Comparison of ENCODE assay signal across 8 mouse cellular contexts in the genomic region with DNA sequence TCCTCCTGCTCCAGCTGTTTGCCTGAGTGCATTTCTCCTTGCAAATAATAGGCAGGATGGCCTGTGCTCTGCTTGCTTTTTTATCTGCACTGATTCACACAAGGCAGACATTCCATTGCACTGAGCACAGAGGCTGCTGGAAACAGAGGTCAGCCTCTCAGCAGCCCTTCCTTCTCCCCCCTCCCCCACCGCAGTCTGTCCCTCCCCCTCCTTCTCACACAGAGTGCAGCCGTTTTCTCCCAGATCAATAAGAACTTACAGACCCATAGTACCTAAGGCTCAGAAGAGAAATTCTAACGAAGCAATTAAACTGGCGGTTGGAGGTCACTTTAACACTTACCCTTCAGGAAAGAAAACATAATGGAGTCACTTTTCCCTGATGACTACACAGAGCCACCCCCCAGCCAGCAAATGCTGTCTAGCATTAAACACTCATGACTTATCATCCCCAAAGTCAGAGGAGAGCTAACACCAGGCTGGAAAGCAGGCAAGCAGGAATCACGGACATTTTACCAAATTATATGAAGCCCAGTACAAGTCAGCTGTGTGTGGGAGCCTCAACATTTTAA.
DNase-seq lines count a peak whose midpoint lies in the region; ATAC-seq and TF ChIP-seq lines count a peak whose summit lies in the region.

No protein-coding gene starts in this region.

- TF ChIP-seq POLR2A in thymus, adult 2 months (IDR thresholded peaks at IDR 0.05; ENCODE audit: control insufficient read depth, extremely low read depth, insufficient read depth, low read length, poor library complexity) = no peak

- TF ChIP-seq CTCF in heart, postnatal 0 days (IDR thresholded peaks at IDR 0.05; ENCODE audit: low read depth) = no peak
- no peak for TF ChIP-seq CTCF in thymus, adult 2 months (IDR thresholded peaks at IDR 0.05; ENCODE audit: borderline replicate concordance, control insufficient read depth, extremely low read depth, insufficient read depth, low read length, poor library complexity)

- H3K36me3 ChIP-seq in embryonic facial prominence, embryonic 15.5 days = no peaks in the 10 kb centered on the region
- no peaks in the 10 kb centered on the region for H3K36me3 ChIP-seq in heart, postnatal 0 days (replicated peaks; ENCODE audit: control insufficient read depth, insufficient read depth, low read length)
- H3K36me3 ChIP-seq in limb, embryonic 11.5 days (ENCODE audit: control insufficient read depth, insufficient read depth, low read length) = no peaks in the 10 kb centered on the region
- no peaks in the 10 kb centered on the region for H3K36me3 ChIP-seq in midbrain, embryonic 15.5 days (replicated peaks)
- no peaks in the 10 kb centered on the region for H3K36me3 ChIP-seq in thymus, adult 2 months (ENCODE audit: control insufficient read depth, insufficient read depth, low read length)

- H3K9me3 ChIP-seq in embryonic facial prominence, embryonic 15.5 days (replicated peaks) = no peaks in the 10 kb centered on the region
- no peaks in the 10 kb centered on the region for H3K9me3 ChIP-seq in heart, postnatal 0 days (replicated peaks; ENCODE audit: control insufficient read depth, low read length)
- no peaks in the 10 kb centered on the region for H3K9me3 ChIP-seq in limb, embryonic 11.5 days (ENCODE audit: control insufficient read depth, low read length)
- no peaks in the 10 kb centered on the region for H3K9me3 ChIP-seq in midbrain, embryonic 15.5 days

- H3K4me3 ChIP-seq in embryonic facial prominence, embryonic 15.5 days (replicated peaks) = no peak overlapping the region
- H3K4me3 ChIP-seq in heart, postnatal 0 days (ENCODE audit: low read depth, low read length) = no peak overlapping the region
- H3K4me3 ChIP-seq in limb, embryonic 11.5 days (ENCODE audit: low read depth, low read length) = no peak overlapping the region
- no peak overlapping the region for H3K4me3 ChIP-seq in midbrain, embryonic 15.5 days
- H3K4me3 ChIP-seq in thymus, adult 2 months (ENCODE audit: control insufficient read depth, insufficient read depth, low read length) = no peak overlapping the region

- peak; percentile 80 for ATAC-seq in embryonic facial prominence, embryonic 15.5 days (ENCODE audit: insufficient number of reproducible peaks, low FRiP score, low TSS enrichment, low read depth)
- ATAC-seq in heart, postnatal 0 days (ENCODE audit: insufficient read depth, low read depth) = peak; percentile 97
- peak; percentile 90 for ATAC-seq in limb, embryonic 11.5 days (ENCODE audit: insufficient number of reproducible peaks, low FRiP score, low TSS enrichment, low read depth)
- ATAC-seq in midbrain, embryonic 15.5 days (replicated peaks) = peak; percentile 86

- H3K9ac ChIP-seq in embryonic facial prominence, embryonic 15.5 days = no peak overlapping the region
- no peak overlapping the region for H3K9ac ChIP-seq in heart, postnatal 0 days (replicated peaks; ENCODE audit: low read depth, low read length)
- no peak overlapping the region for H3K9ac ChIP-seq in limb, embryonic 11.5 days (ENCODE audit: low read length)
- H3K9ac ChIP-seq in midbrain, embryonic 15.5 days = no peak overlapping the region

- peaks cover 11% of the 10 kb centered on the region for H3K4me1 ChIP-seq in embryonic facial prominence, embryonic 15.5 days
- H3K4me1 ChIP-seq in heart, postnatal 0 days (ENCODE audit: control insufficient read depth, insufficient read depth) = peaks cover 8% of the 10 kb centered on the region; the same call in 1 of the 2 replicates
- H3K4me1 ChIP-seq in limb, embryonic 11.5 days (ENCODE audit: control insufficient read depth, insufficient read depth, low read length) = 0 out of 2 replicates have a peak, but pooled peaks cover 3% of the 10 kb centered on the region
- peaks cover 24% of the 10 kb centered on the region for H3K4me1 ChIP-seq in midbrain, embryonic 15.5 days
- H3K4me1 ChIP-seq in thymus, adult 2 months (replicated peaks; ENCODE audit: control insufficient read depth, insufficient read depth, low read length) = no peaks in the 10 kb centered on the region

- WGBS in embryonic facial prominence, embryonic 15.5 days = 3% methylated on average over 5 of the region's 5 CpGs
- WGBS in heart, postnatal 0 days = 2% methylated on average over 5 of the region's 5 CpGs
- WGBS in limb, embryonic 11.5 days = 0% methylated on average over 5 of the region's 5 CpGs
- WGBS in midbrain, embryonic 15.5 days = 3% methylated on average over 5 of the region's 5 CpGs
- 72% methylated on average over 5 of the region's 5 CpGs for WGBS in thymus, adult 2 months

- H3K27me3 ChIP-seq in embryonic facial prominence, embryonic 15.5 days = no peaks in the 10 kb centered on the region
- H3K27me3 ChIP-seq in heart, postnatal 0 days (ENCODE audit: control insufficient read depth, insufficient read depth, low read length) = no peaks in the 10 kb centered on the region
- H3K27me3 ChIP-seq in limb, embryonic 11.5 days (ENCODE audit: control insufficient read depth, insufficient read depth, low read length) = no peaks in the 10 kb centered on the region
- no peaks in the 10 kb centered on the region for H3K27me3 ChIP-seq in midbrain, embryonic 15.5 days (replicated peaks)
- H3K27me3 ChIP-seq in thymus, adult 2 months (ENCODE audit: control insufficient read depth, insufficient read depth, low read length) = no peaks in the 10 kb centered on the region

- H3K27ac ChIP-seq in embryonic facial prominence, embryonic 15.5 days (replicated peaks) = peak overlapping the region; percentile 84
- H3K27ac ChIP-seq in heart, postnatal 0 days (ENCODE audit: low read depth) = peak overlapping the region; percentile 99
- peak overlapping the region; percentile 5; the same call in 1 of the 2 replicates for H3K27ac ChIP-seq in limb, embryonic 11.5 days (replicated peaks; ENCODE audit: low read depth, low read length)
- H3K27ac ChIP-seq in midbrain, embryonic 15.5 days = peak overlapping the region; percentile 72
- H3K27ac ChIP-seq in thymus, adult 2 months (ENCODE audit: control insufficient read depth, insufficient read depth, low read length) = no peak overlapping the region

- DNase-seq in adipocyte (ENCODE audit: low spot score) = peak; percentile 79
- DNase-seq in heart, postnatal 0 days (ENCODE audit: low spot score) = peak; percentile 94
- peak; percentile 71 for DNase-seq in limb, embryonic 11.5 days (ENCODE audit: low spot score)
- DNase-seq in cerebellum, postnatal 10 days = no peak
- DNase-seq in thymus, adult 2 months = no peak
- DNase-seq in layer of hippocampus, adult 11-12 months (ENCODE audit: low spot score) = no peak

- TF ChIP-seq EP300 in heart, postnatal 0 days (IDR thresholded peaks at IDR 0.05; ENCODE audit: low read depth) = peak; percentile 31; the same call in 1 of the 2 replicates

- H3K4me2 ChIP-seq in embryonic facial prominence, embryonic 15.5 days (replicated peaks) = no peak overlapping the region
- H3K4me2 ChIP-seq in heart, postnatal 0 days (ENCODE audit: low read depth, low read length) = peak overlapping the region; percentile 26; the same call in 1 of the 2 replicates
- H3K4me2 ChIP-seq in limb, embryonic 11.5 days (ENCODE audit: low read depth, severe bottlenecking) = no peak overlapping the region
- H3K4me2 ChIP-seq in midbrain, embryonic 15.5 days = no peak overlapping the region

Comparison
In these comparisons a context has a peak if more than half of its experiments do, and no peak if none do; other contexts are left out.
1. DNase-seq: peak in adipocyte (single experiment), heart, postnatal 0 days (single experiment) and limb, embryonic 11.5 days (single experiment); none in cerebellum, postnatal 10 days (0 of 2), thymus, adult 2 months (single experiment) and layer of hippocampus, adult 11-12 months (single experiment).
2. Peak in every context shown above with its lines, with median percentiles within 50 percentile points of each other: ATAC-seq.